Mouse (Mus musculus): ENCODE results near the gene Tff2.

DNA sequence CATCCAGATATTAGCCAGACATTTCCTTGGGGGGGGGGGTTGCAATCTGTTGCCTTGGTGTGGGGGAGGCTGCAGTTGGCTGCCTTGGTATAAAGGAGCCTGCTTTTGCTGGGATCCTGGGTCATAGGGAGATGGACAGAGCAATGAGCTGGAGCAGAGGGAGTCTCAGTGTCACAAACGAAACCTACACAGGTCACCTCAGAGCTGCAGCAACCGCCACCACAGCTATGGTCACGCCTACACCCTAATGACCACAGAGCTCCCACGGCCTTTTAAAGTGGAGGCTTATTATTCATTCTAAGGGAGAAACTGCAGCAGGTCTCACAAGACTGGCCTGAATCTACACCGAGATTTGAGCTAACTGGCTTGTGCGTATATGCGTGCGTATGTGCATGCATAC lies 47.7 kb upstream of the Tff2 start:
- TF ChIP-seq POLR2A (IDR thresholded peaks at IDR 0.05; ENCODE audit: control insufficient read depth, extremely low read depth, insufficient read depth, low read length, poor library complexity) (no peak), CTCF (IDR thresholded peaks at IDR 0.05; ENCODE audit: borderline replicate concordance, control insufficient read depth, extremely low read depth, insufficient read depth, low read length, poor library complexity) (no peak)

All from thymus, adult 2 months (tissue).